Mouse (Mus musculus): ENCODE results near the gene Shmt2. TPM values are rescaled to one million over a fixed set of nuclear protein-coding genes. Genes with fewer than 3 reads are reported as not detected.
A peak's percentile ranks its signal among the peaks of the same experiment; 100 is the strongest.

Gene Shmt2
- polyA plus RNA-seq, 1 experiment from 2014 or later, result 133 TPM

GRCm38 (mm10) chr10:127509837-127510701, 12.2 kb downstream of the Shmt2 start:
- no peak for ATAC-seq (ENCODE audit: low read depth)
- WGBS (ENCODE audit: insufficient replicate concordance), result 10% methylated on average over 17 of the region's 17 CpGs
- no peaks in the 10 kb centered on the region for H3K9me3 ChIP-seq (replicated peaks)
- DNase-seq, result no peak
- no peak overlapping the region for H3K27ac ChIP-seq
- H3K4me3 ChIP-seq (replicated peaks), result peak overlapping the region; percentile 48
- no peak overlapping the region for H3K9ac ChIP-seq
- no peaks in the 10 kb centered on the region for H3K36me3 ChIP-seq
- peaks cover 50% of the 10 kb centered on the region for H3K4me1 ChIP-seq (replicated peaks)
- peaks cover 89% of the 10 kb centered on the region for H3K27me3 ChIP-seq
- 0 out of 2 replicates have a peak overlapping the region, but pooled peaks have one; percentile 71 for H3K4me2 ChIP-seq

GRCm38 (mm10) chr10:127509051-127509836, 13.0 kb downstream of the Shmt2 start:
- H3K4me3 ChIP-seq (replicated peaks), result peak overlapping the region; percentile 48
- 3% methylated on average over 35 of the region's 35 CpGs for WGBS (ENCODE audit: insufficient replicate concordance)
- peaks cover 81% of the 10 kb centered on the region for H3K27me3 ChIP-seq
- DNase-seq (peak; percentile 68), ATAC-seq (ENCODE audit: low read depth) (0 out of 2 replicates have a peak, but pooled peaks have one; percentile 27)
- H3K9ac ChIP-seq, result peak overlapping the region; percentile 38; the same call in 1 of the 2 replicates
- no peak overlapping the region for H3K27ac ChIP-seq
- peaks cover 42% of the 10 kb centered on the region for H3K4me1 ChIP-seq (replicated peaks)
- no peaks in the 10 kb centered on the region for H3K9me3 ChIP-seq (replicated peaks)
- no peaks in the 10 kb centered on the region for H3K36me3 ChIP-seq
- peak overlapping the region; percentile 71 for H3K4me2 ChIP-seq

- H3K9ac ChIP-seq, result no peak overlapping the region
- DNase-seq (peak; percentile 61), ATAC-seq (ENCODE audit: low read depth) (peak; percentile 4; the same call in 1 of the 2 replicates)
- H3K27me3 ChIP-seq, result peaks cover 71% of the 10 kb centered on the region
- peak overlapping the region; percentile 48; the same call in 1 of the 2 replicates for H3K4me3 ChIP-seq (replicated peaks)
- no peak overlapping the region for H3K27ac ChIP-seq
- H3K9me3 ChIP-seq (replicated peaks), result no peaks in the 10 kb centered on the region
- no peaks in the 10 kb centered on the region for H3K36me3 ChIP-seq
- H3K4me2 ChIP-seq, result peak overlapping the region; percentile 71
- peaks cover 32% of the 10 kb centered on the region for H3K4me1 ChIP-seq (replicated peaks)
- WGBS (ENCODE audit: insufficient replicate concordance), result 1% methylated on average over 15 of the region's 15 CpGs
Observed at GRCm38 (mm10) chr10:127508239-127508638, 14.0 kb downstream of the Shmt2 start.

GRCm38 (mm10) chr10:127500894-127501893, 21.1 kb downstream of the Shmt2 start, which contains the start of gene Stac3:
Gene Stac3, plus strand, starts transcription at chr10:127501686.
- no peak for DNase-seq
- H3K4me3 ChIP-seq (replicated peaks), result no peak within 1 kb of the TSS
- 57% methylated on average over 12 of the region's 13 CpGs for WGBS (ENCODE audit: insufficient replicate concordance)
- peaks cover 34% of the 10 kb centered on the region for H3K36me3 ChIP-seq
- H3K27me3 ChIP-seq, result 0 out of 2 replicates have a peak, but pooled peaks cover under 1% of the 10 kb centered on the region
- H3K9me3 ChIP-seq (replicated peaks), result no peaks in the 10 kb centered on the region
- no peak within 1 kb of the TSS for H3K4me2 ChIP-seq
- H3K9ac ChIP-seq, result no peak within 1 kb of the TSS
- no peak for ATAC-seq (ENCODE audit: low read depth)
- H3K27ac ChIP-seq, result no peak within 1 kb of the TSS
- no peaks in the 10 kb centered on the region for H3K4me1 ChIP-seq (replicated peaks)

GRCm38 (mm10) chr10:127500042-127500441, 22.2 kb downstream of the Shmt2 start:
- no peaks in the 10 kb centered on the region for H3K9me3 ChIP-seq (replicated peaks)
- H3K4me2 ChIP-seq, result no peak overlapping the region
- H3K27ac ChIP-seq, result no peak overlapping the region
- no peak for ATAC-seq (ENCODE audit: low read depth)
- H3K36me3 ChIP-seq, result peaks cover 43% of the 10 kb centered on the region
- H3K4me1 ChIP-seq (replicated peaks), result no peaks in the 10 kb centered on the region
- no peak overlapping the region for H3K4me3 ChIP-seq (replicated peaks)
- no peak for DNase-seq
- 71% methylated on average over 4 of the region's 4 CpGs for WGBS (ENCODE audit: insufficient replicate concordance)
- H3K9ac ChIP-seq, result no peak overlapping the region
- no peaks in the 10 kb centered on the region for H3K27me3 ChIP-seq

GRCm38 (mm10) chr10:127499516-127499915, 22.7 kb downstream of the Shmt2 start:
- WGBS (ENCODE audit: insufficient replicate concordance), result 76% methylated on average over 5 of the region's 5 CpGs
- H3K4me2 ChIP-seq, result no peak overlapping the region
- H3K27ac ChIP-seq, result no peak overlapping the region
- H3K36me3 ChIP-seq, result peaks cover 47% of the 10 kb centered on the region
- H3K4me1 ChIP-seq (replicated peaks), result no peaks in the 10 kb centered on the region
- no peaks in the 10 kb centered on the region for H3K9me3 ChIP-seq (replicated peaks)
- DNase-seq (no peak), ATAC-seq (ENCODE audit: low read depth) (no peak)
- no peak overlapping the region for H3K4me3 ChIP-seq (replicated peaks)
- H3K9ac ChIP-seq, result no peak overlapping the region
- no peaks in the 10 kb centered on the region for H3K27me3 ChIP-seq

GRCm38 (mm10) chr10:127496156-127496555, 26.1 kb downstream of the Shmt2 start:
- DNase-seq, result no peak
- WGBS (ENCODE audit: insufficient replicate concordance), result 82% methylated on average over 3 of the region's 3 CpGs
- Histone ChIP-seq H3K4me1 (replicated peaks) (no peaks in the 10 kb centered on the region), H3K9me3 (replicated peaks) (no peaks in the 10 kb centered on the region), H3K36me3 (peaks cover 79% of the 10 kb centered on the region), H3K4me3 (replicated peaks) (no peak overlapping the region), H3K27ac (no peak overlapping the region), H3K27me3 (no peaks in the 10 kb centered on the region), H3K4me2 (no peak overlapping the region), H3K9ac (no peak overlapping the region)
- no peak for ATAC-seq (ENCODE audit: low read depth)

GRCm38 (mm10) chr10:127492118-127492517, 30.1 kb downstream of the Shmt2 start:
- Histone ChIP-seq H3K9me3 (replicated peaks) (no peaks in the 10 kb centered on the region), H3K9ac (no peak overlapping the region), H3K4me1 (replicated peaks) (no peaks in the 10 kb centered on the region), H3K36me3 (peaks cover 90% of the 10 kb centered on the region), H3K4me2 (no peak overlapping the region), H3K27ac (no peak overlapping the region), H3K4me3 (replicated peaks) (no peak overlapping the region), H3K27me3 (no peaks in the 10 kb centered on the region)
- no peak for ATAC-seq (ENCODE audit: low read depth)
- DNase-seq, result no peak
- 85% methylated on average over 3 of the region's 3 CpGs for WGBS (ENCODE audit: insufficient replicate concordance)

- Histone ChIP-seq H3K4me1 (replicated peaks) (no peaks in the 10 kb centered on the region), H3K4me2 (no peak overlapping the region), H3K36me3 (peaks cover 88% of the 10 kb centered on the region), H3K27me3 (no peaks in the 10 kb centered on the region), H3K27ac (no peak overlapping the region), H3K9me3 (replicated peaks) (no peaks in the 10 kb centered on the region), H3K9ac (no peak overlapping the region), H3K4me3 (replicated peaks) (no peak overlapping the region)
- WGBS (ENCODE audit: insufficient replicate concordance), result 72% methylated on average over 8 of the region's 8 CpGs
- no peak for ATAC-seq (ENCODE audit: low read depth)
- DNase-seq, result no peak
Observed at GRCm38 (mm10) chr10:127491128-127491512, 31.1 kb downstream of the Shmt2 start.

GRCm38 (mm10) chr10:127490160-127491127, 31.8 kb downstream of the Shmt2 start:
- Histone ChIP-seq H3K27ac (no peak overlapping the region), H3K9ac (no peak overlapping the region), H3K4me2 (no peak overlapping the region), H3K9me3 (replicated peaks) (no peaks in the 10 kb centered on the region), H3K27me3 (no peaks in the 10 kb centered on the region), H3K4me1 (replicated peaks) (no peaks in the 10 kb centered on the region), H3K4me3 (replicated peaks) (no peak overlapping the region), H3K36me3 (peaks cover 87% of the 10 kb centered on the region)
- ATAC-seq (ENCODE audit: low read depth) (no peak), DNase-seq (no peak)
- 79% methylated on average over 18 of the region's 18 CpGs for WGBS (ENCODE audit: insufficient replicate concordance)

Data from liver, embryonic 13.5 days (tissue).